Mouse (Mus musculus) stomach, postnatal 0 days (tissue): ENCODE results near the gene Cnfn.

Source experiments
- CTCF ChIP-seq: IDR thresholded peaks from 2 replicates; pipeline ENCODE4 v1.5.1; 2016; ENCODE audit warnings: antibody characterized with exemption, low read depth, mild to moderate bottlenecking, moderate library complexity
- EP300 ChIP-seq: optimal IDR thresholded peaks from 2 replicates; pipeline ENCODE3; 2016; ENCODE audit warnings: antibody characterized with exemption

DNA sequence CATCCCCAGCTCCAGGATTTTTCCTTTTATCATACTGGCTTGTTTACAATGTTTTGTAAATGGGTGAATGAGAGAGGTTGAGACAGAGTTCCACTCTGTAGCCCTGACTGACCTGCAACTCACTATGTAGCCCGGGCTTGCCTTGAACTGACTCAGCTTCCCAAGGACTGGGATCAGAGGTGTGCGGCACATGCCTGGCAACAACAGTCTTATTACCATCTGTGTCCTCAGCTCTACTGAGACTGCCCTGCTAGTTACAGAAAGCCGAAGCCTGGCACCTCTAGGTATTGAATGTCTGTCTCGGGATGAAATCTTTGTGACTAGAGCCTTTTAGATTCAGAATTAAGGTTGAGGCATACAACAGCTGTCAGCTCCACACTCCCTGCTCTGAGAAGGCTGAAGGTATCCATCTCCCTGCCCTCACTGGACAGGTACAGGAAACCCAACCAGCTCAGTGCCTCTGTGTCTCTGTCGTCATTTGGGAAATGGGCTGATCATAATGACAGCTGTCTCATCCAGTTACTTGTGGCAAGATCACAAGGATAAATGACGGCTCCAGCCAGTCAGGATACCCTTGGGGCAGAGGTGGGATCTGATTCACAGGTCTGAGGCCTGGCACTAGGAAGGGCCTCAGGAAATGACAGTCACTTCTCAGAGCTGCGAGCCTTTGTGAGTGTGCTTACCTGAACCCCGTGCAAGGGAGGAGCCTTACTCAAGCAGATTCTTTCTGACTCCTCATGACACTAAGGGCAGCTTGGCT, 24.1 kb upstream of the Cnfn start:
- no peak for TF ChIP-seq CTCF
- no peak for TF ChIP-seq EP300
